In the genomic region with DNA sequence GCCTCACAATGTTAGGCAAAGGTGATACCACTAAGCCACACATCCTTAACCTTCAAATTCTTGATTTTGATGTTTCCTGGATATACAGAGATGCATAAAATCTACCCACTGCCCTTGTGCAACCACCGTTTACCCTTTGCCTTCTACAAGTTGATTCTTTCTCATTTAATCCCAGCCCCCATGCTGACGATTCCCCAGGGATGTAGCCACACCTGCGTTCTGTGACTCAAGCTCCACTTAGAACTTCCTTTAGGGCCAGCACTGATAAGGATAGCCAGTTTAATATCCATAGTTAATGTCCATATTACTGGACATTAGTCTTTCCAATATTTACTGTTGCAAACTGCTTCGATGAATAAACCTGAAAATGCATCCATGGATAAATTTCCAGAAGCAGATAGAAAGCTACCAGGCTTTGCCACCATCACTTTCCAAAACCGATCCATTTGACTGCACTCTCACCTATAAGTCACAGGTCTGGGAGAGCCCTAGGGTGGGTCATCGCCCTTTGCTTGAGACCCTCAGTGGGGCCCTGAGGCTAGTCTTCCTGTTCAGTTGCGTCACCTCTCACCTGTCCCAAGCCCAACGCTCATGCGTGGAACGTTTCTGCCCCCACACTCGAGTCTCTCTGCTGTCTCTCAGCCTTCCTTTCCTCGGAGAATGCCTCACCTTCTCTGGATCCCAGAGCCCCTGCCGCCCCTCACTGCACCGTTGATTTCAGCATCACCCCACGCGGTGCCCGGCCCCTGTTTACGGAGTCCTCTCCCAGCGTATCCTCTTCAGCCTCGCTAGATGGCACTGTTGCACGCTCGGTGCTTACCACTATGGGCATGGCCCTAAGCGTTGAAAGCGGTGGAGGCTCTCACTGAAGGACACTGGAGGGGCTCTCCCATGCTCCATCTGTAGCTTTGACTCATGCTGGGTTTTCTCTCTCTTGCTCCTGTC, we compare ENCODE assay signal across 8 mouse cellular contexts. TPM values are rescaled to one million over a fixed set of nuclear protein-coding genes. Genes with fewer than 3 reads are reported as not detected.
DNase-seq lines count a peak whose midpoint lies in the region; ATAC-seq and TF ChIP-seq lines count a peak whose summit lies in the region.

No protein-coding gene starts in this region.

- no peaks in the 10 kb centered on the region for H3K9me3 ChIP-seq in forebrain, embryonic 15.5 days
- no peaks in the 10 kb centered on the region for H3K9me3 ChIP-seq in lung, embryonic 16.5 days (ENCODE audit: control insufficient read depth, low read length)

- peak; percentile 93 for TF ChIP-seq CTCF in layer of hippocampus, adult 2 months (conservative IDR thresholded peaks at IDR 0.05)

- peak overlapping the region; percentile 89 for H3K4me3 ChIP-seq in forebrain, embryonic 15.5 days
- peak overlapping the region; percentile 58 for H3K4me3 ChIP-seq in layer of hippocampus, adult 2 months
- peak overlapping the region; percentile 88 for H3K4me3 ChIP-seq in lung, embryonic 16.5 days (ENCODE audit: low read length)

- intact Hi-C loops in heart, postnatal 36 days (cut with DNase I) = loop anchor here (1.0 to 5.0 kb wide), 2 partner anchors 38 to 175 kb away; a partner anchor contains a TSS

- no peaks in the 10 kb centered on the region for H3K27me3 ChIP-seq in forebrain, embryonic 15.5 days
- no peaks in the 10 kb centered on the region for H3K27me3 ChIP-seq in lung, embryonic 16.5 days (ENCODE audit: control insufficient read depth, insufficient read depth, low read depth, low read length)

- DNase-seq in MN1 (ENCODE audit: low spot score) = peak; percentile 92
- peak; percentile 49 for DNase-seq in cerebellum, adult 11-12 months
- DNase-seq in heart, postnatal 36 days = peak; percentile 79 to 80
- peak; percentile 71 to 77 for DNase-seq in layer of hippocampus, adult 2 months (ENCODE audit: low spot score in 2 of 2)
- peak; percentile 73 for DNase-seq in ovary, postnatal 36 days (ENCODE audit: low spot score)
- peak; percentile 82 for DNase-seq in thymus, postnatal 14 days

- peak overlapping the region; percentile 100 for H3K4me2 ChIP-seq in forebrain, embryonic 15.5 days (replicated peaks)
- H3K4me2 ChIP-seq in lung, embryonic 16.5 days (ENCODE audit: low read depth, low read length) = peak overlapping the region; percentile 94

- peak; percentile 87 for ATAC-seq in forebrain, embryonic 15.5 days (replicated peaks)
- peak; percentile 79 for ATAC-seq in lung, embryonic 16.5 days (ENCODE audit: low read depth)

- peak overlapping the region; percentile 32; the same call in 1 of the 2 replicates for H3K27ac ChIP-seq in forebrain, embryonic 15.5 days (replicated peaks)
- H3K27ac ChIP-seq in layer of hippocampus, adult 2 months = peak overlapping the region; percentile 43; the same call in 1 of the 2 replicates
- H3K27ac ChIP-seq in lung, embryonic 16.5 days (ENCODE audit: low read length) = peak overlapping the region; percentile 45; the same call in 1 of the 2 replicates

- H3K36me3 ChIP-seq in forebrain, embryonic 15.5 days = no peaks in the 10 kb centered on the region
- H3K36me3 ChIP-seq in lung, embryonic 16.5 days (ENCODE audit: control insufficient read depth, insufficient read depth, low read length) = peaks cover 2% of the 10 kb centered on the region; the same call in 1 of the 2 replicates

- H3K9ac ChIP-seq in forebrain, embryonic 15.5 days (replicated peaks) = peak overlapping the region; percentile 50
- peak overlapping the region; percentile 56 for H3K9ac ChIP-seq in lung, embryonic 16.5 days (ENCODE audit: low read length)

- H3K4me1 ChIP-seq in forebrain, embryonic 15.5 days = peaks cover 23% of the 10 kb centered on the region
- peaks cover 12% of the 10 kb centered on the region for H3K4me1 ChIP-seq in lung, embryonic 16.5 days (replicated peaks; ENCODE audit: control insufficient read depth, insufficient read depth, low read length)

- 6% methylated on average over 24 of the region's 24 CpGs for WGBS in forebrain, embryonic 15.5 days
- WGBS in lung, embryonic 16.5 days = 5% methylated on average over 24 of the region's 24 CpGs

RNA-seq across cellular contexts. Expression of a gene that starts 1.1 kb away (rescaled TPM):
- 40.2 and 45.5 TPM in 2 replicates for polyA plus RNA-seq in forebrain, embryonic 15.5 days (2015; fragmentation: Nextera tagmentation; extraction: Ambion mirVana)
- total RNA-seq in heart, postnatal 36 days (2021) = 1 to 10 TPM; 1.7 to 2.4 TPM
- 1 to 10 TPM; 1.5 to 3.9 TPM for total RNA-seq in layer of hippocampus, adult 2 months (2021)
- 138 and 146 TPM in 2 replicates for polyA plus RNA-seq in lung, embryonic 16.5 days (2015; fragmentation: Nextera tagmentation; extraction: Ambion mirVana)

RNA-seq across cellular contexts. Expression of a gene that starts 33.3 kb away (rescaled TPM):
- polyA plus RNA-seq in forebrain, embryonic 15.5 days (2015; fragmentation: Nextera tagmentation; extraction: Ambion mirVana) = 859 and 881 TPM in 2 replicates
- total RNA-seq in heart, postnatal 36 days (2021) = 1,000 to 10,000 TPM; 1,412 to 1,619 TPM
- total RNA-seq in layer of hippocampus, adult 2 months (2021) = 1,000 to 10,000 TPM; 1,620 to 1,656 TPM
- polyA plus RNA-seq in lung, embryonic 16.5 days (2015; fragmentation: Nextera tagmentation; extraction: Ambion mirVana) = 1,274 and 1,299 TPM in 2 replicates

Comparison
In these comparisons a context has a peak if more than half of its experiments do, and no peak if none do; other contexts are left out.
1. Peak in every context shown above with its lines: DNase-seq, ATAC-seq, H3K4me3 ChIP-seq and H3K27ac ChIP-seq.